Mouse (Mus musculus) urinary bladder, postnatal 4 days (tissue): ENCODE results near the gene Gtf2a1.
"Not testable (repeated sequence)": the region's sequence is repeated elsewhere in the genome, so short reads cannot be mapped to it uniquely, and the experiment has no call there.

Experiments
- DNase-seq, 2 experiments: peaks; one replicate each; pipeline ENCODE4 v3.0.0; 2021 to 2022; ENCODE audit warnings: low spot score in 2 of 2

The Gtf2a1 gene

DNA sequence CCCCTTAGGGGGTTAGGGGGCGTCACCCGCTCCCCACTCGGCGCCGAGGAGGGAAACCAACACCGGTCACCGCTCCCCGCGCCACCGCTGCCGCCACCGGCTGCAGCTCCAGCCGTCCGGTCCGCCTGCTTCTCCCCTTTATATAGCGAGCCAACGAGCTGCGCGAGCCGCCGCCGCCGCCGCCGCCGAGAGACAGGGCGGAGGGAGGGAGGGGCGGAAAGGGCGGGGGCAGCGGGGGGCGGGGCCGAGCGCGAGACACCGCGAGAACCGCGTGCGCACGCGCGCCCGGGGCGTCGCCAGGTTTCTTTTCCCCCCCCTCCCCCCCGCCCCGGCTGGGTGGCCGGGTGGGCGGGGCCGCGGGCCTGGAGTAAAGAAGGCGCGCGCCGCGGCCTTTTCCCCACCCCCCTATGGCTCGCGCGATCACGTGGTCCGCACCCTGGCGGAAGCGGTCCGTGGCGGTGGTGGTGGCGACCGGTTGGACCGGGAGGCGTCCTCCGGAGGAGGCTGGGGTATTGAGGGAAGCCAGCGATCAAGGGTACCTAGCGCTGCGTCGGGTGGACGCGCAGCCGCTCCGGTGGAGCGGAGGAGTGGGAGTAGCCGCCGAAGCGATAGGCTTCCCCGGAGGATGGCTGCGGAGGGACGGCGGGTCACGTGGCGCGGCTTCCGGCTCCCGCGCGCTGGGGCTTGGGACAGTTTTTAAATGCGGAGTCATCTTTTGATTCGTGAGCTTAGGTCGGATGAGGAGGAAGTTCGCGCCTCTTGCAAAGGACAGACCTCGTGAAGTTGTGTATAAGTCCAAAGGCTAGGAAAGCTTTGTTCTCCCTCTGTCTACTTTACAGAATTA lies at the start of gene Gtf2a1:
Gene Gtf2a1 (minus strand): TSS at position 641 of the 844 bp plus-strand sequence.
- peak; percentile 94 to 96 for DNase-seq

DNA sequence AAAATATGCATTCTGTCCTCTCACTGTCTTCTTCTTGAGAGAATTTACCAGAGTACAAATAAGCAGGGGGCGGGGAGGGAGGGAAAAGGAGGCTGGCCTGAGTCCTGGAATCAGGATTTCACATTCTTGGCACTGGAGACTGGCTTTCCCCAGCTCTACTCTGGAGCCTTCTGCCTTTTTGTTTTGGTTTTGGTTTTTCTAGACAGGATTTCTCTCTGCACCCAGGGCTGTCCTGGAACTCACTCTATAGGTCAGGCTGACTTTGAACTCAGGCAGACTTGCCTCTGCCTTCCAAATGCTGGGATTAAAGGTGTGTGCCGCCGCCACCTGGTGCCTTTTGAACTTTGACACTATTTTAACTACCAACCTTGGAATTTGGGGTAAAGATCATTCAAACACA lies 48.1 kb upstream of the Gtf2a1 start:
- no peak for DNase-seq

DNA sequence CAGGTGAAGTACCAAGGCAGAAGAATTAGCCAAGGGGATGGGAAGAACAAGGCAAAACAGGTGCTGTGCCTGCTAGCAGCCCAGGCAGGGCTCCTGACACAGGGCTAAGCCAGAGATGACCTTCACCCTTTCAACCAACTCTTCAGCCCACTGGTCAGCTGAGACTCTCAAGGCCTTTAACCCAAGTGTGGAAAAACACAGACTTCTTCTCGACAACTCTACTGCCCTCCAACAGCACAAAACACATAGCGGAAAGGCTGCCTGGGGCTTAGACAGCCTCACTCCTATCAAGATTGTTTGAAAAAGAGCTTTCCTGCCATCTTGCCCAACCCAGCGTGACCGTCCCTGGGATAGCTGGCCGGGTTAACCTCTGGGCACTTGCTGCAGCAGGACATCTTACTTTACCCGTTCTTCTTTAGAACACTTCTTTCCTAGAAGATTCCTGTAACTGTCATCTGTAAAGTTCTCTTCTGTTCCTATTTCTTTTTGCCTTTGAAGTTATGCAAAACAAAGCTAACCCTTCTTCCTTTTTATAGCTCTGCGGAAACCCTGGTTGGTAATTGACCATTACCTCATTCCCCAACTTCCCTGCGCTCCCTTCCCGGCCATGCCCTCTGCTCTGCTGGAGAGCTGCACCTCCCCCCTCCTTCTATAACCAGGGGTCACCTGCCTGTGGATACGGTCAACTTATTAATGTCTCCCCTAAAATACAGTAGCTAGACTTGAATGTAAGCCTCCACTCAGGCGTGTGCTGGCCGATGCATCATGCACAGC lies 47.0 kb upstream of the Gtf2a1 start:
- DNase-seq, result no peak

DNA sequence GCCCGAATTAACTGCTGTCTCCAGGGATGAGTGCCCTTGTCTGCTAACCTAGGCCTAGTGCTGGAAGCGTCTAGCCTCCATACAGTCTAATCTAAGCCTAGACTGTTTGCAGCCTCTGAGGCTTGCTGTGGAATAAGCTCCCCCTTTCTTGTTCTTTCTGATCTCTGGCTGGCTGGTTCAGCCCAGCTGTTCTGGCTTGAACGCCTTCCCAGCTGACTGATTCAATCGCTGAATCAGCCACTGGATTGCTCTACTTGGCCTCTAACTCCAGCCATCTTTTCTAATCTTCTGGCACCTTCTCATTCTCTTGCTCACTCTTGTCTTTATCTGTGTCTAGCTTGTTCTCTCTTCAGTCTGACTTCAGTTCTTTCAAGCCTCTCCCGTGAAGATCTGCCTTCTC lies 36.2 kb upstream of the Gtf2a1 start:
- DNase-seq, result no peak

DNA sequence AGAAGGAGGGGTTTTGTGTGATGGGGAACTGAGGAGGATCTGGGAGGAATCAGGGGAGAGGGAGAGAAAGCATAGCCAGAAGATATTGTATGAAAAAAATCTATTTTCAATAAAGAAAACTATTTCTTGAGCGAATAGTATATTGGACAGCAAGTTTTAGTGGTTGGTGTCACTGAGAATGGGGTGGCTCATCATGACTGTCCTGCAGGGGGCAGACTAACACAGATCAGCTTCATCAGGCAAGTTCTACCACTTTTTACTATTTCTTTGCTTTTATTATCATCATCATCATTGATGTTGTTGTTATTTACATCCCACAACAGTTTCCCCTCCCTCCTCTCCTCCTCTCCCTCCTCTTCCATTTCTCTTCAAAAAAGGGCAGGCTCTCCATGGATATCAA lies 34.7 kb upstream of the Gtf2a1 start:
- no peak for DNase-seq

DNA sequence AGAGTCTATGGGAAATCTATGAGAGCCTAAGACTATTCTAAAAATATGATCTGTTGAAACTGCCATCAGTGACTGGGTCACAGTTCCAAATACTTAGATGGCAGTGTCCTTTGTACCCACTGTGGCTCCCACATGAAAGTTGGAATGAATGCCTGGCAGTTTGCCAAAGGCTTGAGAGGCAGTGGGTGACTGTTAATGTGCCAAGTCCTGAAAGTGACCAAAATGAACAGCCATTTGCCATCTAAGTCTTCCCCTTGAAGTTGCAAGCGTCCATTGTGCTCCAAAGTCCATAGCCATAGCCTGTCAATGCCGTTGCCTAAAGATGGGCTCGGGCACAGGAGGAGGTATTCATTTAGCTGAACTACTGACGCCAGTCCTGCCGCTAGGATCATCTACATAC lies 19.1 kb upstream of the Gtf2a1 start:
- DNase-seq, result no peak

DNA sequence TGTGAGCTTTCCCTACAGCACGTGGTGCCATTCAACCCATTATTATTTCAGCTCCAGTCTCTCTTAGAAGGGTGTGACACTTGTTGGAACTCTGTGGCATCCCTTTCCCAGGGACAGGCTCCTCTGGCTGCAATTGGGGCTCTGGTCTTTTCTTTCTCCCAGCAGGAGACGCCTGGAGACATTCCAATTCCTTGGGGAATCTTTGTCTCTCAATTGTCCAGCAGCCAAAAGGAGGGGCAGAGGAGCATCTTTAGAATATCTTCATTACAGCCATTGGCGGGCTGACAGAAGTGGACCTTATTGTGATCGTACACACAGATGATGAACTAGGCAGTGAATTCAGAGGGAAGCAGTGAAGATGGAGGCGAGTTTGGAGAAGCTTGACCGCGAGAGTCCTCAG lies 17.4 kb upstream of the Gtf2a1 start:
- DNase-seq, result no peak

DNA sequence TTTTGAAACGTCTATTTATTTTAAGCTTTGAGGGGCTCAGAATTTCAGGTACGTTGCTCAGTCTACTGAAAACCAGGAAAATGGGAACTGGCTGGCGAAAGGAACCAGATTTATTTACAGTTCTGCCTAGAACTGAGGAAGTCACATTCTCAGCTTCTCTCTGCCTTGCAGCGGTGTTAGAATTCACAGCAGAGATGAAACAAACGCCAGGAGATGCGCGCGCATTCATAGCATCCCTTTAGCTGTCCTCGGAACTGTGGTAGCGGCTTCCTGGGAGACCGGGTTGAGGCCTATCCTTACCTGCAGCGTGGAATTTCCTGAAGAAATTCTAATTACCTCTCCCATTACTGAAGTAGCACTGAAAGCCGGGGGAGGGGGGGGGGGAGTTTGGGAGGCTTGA lies 16.4 kb upstream of the Gtf2a1 start:
- DNase-seq, result no peak

DNA sequence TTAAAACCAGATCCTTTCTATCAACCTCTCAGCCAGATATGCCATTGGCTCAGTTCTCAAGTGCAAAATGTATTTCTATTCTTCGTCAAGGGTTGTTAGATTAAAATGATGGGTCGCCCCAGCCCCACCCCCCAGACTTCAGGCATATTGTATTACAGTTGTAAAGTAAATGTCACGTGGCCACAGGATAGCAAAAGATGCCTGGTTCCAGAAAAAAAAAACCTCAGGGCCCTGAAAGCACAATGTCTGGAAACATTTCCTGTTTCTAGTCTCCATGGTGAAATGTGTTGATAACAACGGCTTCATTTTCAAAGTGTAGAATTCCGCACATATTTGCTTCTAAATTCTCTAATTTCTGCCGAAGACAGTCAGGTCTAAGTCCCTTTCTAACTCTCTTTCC lies 14.3 kb upstream of the Gtf2a1 start:
- no peak for DNase-seq

DNA sequence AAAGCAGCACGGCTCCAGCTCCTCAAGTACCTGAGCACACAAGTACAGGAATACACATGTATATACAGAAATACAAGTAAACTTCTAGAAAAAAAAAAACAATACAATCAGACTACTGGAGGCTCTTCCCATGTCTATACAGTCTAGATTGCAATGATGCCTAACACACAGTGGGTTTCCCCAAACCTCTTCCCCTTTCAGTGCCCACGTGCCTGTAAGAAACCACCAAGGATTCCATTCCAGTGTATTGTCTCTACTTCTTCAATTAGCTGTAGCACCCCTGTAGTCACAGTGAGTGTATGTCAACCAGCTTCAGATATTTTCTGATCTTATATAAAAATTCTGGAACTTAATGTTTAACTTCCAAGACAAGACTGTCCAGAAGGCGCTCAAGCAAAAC lies 1.8 kb upstream of the Gtf2a1 start:
- DNase-seq, result no peak

DNA sequence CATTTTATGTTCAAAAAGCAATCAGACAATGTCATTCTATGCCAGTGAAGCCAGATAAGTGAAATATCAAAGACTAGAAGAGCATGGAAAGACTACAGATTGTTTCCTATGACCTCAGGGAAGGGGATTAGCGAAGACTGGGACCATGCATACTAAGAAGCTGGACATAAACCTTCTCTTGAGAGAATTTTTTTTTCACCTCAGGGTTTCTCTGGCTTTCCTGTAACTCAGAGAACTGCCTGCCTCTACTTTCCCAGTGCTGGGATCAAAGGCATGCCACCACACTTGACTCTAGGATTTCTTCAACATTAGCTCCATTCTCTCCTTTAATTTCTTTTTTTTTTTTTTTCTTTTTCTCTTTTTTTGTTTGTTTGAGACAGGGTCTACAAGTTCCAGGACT lies 904 bp upstream of the Gtf2a1 start:
- DNase-seq, result no peak

DNA sequence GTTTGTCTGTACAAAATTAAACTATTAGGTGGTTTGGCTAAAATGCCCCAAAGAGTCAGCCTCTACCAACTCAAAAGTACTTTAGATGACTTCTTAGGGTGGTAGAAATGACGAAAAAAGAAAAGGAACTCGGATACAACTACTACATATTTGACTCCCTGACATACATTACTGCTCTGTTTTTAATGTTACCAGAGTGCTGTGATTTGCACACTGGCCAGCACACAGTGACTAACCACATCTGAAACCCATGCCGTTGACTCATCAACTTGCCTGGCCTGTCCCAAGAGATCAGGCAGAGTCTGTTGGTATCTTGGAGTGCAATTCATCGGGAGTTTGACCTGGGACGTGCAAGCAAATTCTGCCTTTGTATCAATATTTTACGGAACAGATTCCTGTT lies 429 bp upstream of the Gtf2a1 start:
- no peak for DNase-seq

DNA sequence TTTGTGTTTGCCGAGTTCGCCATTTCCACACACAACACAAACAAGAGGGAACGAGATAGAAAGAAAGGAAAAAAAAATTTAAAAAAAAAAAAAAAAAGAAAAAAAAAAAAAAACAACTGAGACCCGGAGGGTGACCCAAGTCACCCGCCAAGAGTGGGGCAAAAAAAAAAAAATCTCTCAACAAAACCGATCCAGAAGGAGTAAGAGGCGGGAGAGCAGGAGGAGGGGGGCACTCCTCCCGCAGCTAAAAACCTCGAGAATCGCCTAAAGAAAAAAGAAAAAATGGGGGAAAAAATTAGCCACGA lies 793 bp downstream of the Gtf2a1 start:
- DNase-seq, result no peak

DNA sequence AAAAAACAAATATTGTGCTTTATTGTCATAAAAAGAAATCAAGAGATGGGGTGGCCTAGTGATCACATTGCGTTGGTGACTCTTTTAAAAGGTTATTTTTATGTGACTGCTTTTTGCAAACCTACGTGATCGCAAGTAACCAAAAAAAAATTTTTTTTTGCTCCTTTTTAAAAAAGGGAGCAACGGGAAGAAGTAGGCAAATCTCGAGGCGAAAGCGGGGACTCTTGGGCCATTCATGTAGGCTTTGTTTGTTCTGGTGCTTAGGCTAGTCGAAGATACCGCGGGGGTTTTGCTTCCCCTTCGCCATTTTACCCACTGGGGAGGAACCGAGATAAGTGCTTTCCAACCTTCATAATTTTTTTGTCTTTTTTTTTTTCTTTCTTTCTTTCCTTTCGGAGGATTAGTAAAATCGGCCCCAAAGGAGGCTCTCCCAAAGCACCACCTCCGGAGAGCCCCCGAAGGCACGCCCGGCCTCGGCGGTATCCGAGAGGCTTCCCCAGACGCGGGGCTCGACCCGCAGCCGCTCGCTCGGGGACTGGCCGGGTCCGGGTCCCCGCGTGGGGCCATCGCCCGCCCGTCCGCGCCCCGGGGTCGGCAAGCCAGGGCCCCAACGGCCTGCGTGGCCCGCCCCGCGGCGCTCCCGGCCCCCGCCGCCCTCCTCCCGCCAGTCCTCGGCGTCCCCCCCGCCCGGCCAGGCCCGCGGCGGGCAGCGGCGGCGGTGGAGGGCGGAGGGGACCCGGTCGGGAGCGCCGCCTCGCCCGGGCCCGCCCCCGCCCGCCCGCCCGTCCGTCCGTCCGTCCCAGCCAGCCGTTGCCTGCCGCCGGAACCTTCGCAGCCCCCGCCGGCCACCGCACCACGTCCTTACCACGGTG lies 1.4 kb downstream of the Gtf2a1 start:
- peak; percentile 41 to 61 for DNase-seq

DNA sequence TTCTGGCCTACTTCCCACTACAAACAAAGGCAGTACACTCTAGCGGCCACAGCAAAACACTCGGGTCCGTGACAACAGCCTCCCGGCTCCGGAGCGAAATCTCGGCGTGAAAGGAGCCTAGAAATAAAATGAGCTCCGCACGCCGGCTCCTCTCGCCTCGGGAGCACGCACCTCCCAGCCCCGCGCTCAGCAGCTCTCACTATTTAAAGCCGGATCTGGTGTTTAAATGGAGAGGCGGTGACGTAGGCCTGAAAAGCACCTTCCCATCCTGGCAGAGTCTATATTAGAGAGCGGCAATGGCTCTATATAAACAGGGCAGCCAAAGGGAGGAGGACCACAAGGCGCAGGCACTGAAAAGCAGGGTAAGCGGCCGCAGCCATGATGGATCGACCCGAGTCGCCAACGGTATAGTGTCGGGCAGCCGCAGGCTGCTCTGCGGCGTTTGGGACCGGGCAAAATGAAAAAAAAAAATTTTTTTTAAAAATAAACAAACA lies 2.1 kb downstream of the Gtf2a1 start:
- DNase-seq, result peak; percentile 86 to 93

DNA sequence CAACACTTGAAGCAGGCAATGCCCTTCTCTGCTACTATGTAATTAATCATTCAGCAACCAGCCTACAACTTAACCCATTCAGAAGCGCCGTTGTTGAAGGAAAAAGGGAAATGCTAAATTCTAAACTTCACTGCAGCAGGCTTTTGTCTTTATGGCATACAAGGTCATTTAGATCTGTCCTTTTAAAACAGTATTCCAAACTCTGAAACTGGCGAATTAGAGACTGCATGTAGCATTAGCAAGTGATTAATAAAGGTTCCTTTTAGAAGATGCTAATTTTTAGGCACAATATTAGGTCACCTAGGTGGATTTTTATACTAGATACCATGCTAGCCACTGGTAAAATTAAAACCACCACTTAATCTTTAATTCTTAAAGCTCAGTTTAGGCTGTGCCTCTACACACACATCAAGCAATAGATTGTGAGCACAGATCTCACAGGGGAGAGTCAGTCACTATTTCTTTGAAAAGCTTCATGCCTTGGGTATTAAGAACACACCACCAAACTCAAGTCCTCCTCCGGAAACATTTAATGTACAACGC lies 2.7 kb downstream of the Gtf2a1 start:
- no peak for DNase-seq

DNA sequence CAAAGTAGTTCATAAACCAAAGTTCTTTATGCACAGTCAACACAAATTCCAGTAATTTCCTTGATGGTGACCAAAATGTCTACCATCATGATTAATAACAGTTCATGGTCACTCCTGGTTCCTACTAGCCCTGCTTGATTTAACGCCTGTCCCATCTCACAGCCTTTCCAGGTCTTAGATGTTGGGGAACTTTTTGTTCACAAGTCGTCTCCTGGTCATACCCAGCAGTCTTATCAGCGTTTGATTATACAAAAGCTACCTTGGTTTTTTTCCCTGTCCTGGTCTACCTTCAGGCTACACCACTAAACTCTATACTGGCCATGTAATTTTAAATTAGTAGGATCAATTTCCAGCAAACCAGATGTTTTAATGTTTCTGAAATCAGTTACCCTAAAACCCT lies 3.2 kb downstream of the Gtf2a1 start:
- DNase-seq, result no peak

DNA sequence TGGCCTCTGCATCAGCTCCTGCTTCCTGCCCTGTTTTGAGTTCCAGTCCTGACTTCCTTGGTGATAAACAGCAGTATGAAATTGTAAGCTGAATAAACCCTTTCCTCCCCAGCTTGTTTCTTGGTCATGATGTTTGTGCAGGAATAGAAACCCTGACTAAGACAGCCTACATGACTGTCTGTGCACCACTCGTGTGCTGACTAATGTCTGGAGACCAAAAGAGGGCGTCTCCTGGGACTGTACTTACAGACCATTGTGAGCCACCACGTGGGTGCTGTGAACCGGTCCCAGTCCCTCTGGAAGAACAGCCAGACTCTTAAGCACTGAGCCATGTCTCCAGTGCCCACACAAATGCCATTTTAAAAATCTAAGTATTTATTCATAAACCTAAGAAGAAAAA lies 4.5 kb downstream of the Gtf2a1 start:
- not testable (repeated sequence) for DNase-seq

DNA sequence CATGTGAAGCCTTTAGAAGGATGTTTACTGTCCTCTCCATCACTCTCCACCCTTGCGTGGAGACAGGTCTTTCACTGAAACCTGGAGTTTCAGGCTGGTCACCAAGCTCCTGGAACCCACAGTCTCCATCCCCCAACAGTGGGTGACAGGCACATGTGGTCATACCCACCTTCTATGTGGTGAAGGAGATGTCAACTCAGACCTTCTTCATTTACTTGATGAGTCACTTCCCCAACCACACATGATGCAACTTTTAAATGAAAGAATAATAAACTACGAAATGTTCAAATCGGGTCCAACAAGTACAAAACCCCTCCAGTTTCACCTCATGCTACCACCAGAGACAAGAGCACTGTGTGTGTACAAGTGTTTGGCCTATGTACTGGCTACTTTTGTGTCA lies 5.1 kb downstream of the Gtf2a1 start:
- DNase-seq, result no peak

DNA sequence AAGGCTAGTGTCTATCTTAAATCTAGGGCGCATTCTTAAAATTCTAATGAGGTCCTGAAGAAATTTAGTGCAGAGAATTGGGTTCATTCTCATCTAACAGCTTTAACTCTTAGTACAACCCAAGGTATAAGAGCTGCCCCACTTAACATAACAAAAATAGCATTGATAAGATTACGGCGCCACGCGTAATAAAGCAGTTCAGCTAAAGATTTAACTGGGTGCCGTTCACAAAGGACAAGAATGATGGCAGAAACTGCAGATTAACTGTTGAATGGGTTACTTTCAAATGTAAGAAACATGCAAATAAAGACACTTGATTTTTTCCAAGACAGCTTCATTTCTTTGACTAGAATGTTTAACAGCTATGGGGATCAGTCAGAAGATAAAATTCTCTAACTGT lies 6.9 kb downstream of the Gtf2a1 start:
- no peak for DNase-seq

DNA sequence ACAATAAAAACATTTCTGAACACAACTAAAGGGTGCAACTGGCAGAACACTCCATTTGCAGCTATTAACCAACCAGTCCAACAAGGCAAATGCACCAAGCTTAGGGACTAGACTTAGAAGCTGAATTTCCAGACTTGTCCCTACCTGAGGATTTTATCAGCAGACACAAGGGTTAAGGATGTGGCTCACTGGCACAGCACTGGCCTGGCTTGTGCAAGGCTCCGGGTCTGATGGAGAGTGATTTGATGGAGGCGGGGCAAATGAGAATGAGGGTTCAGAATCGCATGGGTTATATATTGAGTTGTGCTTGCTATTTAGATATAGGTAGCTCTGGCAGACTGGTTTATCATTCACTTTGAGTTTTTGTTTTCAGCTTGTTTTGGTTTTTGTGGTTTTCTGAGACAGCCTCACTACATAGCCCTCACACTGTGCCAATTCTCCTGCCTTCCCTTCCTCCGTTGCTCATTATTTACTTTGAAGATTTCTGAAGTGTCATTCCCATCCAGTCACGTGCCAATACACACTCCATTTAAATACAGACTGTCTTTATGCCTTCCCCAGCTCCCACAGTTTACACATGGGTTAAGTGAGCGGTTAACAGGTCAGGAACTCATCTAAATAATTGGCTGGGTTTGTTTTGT lies 7.8 kb downstream of the Gtf2a1 start:
- DNase-seq, result no peak
